9 mouse cellular contexts compared by ENCODE assay signal in the genomic region with DNA sequence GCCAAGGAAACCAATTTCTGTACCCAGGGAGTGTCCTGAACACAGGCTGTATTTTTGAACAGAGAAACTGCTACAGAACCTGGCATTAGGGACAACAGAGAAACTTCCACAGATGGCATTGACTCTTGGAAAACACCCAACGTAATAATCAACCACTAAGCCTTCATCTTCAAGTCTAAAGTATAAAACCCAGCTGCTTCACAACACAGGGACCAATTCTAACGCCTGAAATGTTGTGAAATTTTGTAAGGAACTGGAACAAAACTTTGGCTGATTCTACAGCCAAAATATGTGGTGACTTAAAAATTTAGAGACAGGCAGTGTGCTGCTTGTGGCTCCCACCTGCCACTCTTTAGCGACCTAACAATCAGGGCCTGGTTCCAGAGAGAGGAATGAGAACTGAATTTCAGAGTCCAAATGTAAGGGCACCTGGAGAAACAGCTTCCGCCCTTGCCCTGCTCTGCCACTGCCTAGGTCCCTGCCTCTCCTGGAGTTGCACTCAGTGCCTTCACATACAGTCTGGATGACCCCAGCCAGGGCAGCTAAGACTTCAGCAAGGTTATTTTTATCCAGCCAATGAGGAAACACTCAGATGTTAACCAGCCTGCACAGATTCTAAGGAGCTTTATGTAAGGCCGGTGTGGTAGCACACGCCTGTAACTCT. TPM values are rescaled to one million over a fixed set of nuclear protein-coding genes. Genes with fewer than 3 reads are reported as not detected.
DNase-seq lines count a peak whose midpoint lies in the region; ATAC-seq and TF ChIP-seq lines count a peak whose summit lies in the region.
"Had no signal": no experiment of that assay in that cellular context is flagged by ENCODE, and none has a peak within 500 bp of the region (broad histone marks: within the 10 kb centered on the region; RNA-seq: fewer than 3 reads in every experiment).

No protein-coding gene starts in this region.

- no peaks in the 10 kb centered on the region for H3K27me3 ChIP-seq in heart, embryonic 10.5 days (ENCODE audit: insufficient read depth, poor library complexity, severe bottlenecking)

- ATAC-seq in CD4-positive, CD25-positive, alpha-beta regulatory T cell, adult 4 months = no peak

- WGBS in heart, embryonic 10.5 days = 60% methylated on average over 6 of the region's 6 CpGs

- H3K36me3 ChIP-seq in heart, embryonic 10.5 days = peaks cover 5% of the 10 kb centered on the region; the same call in 1 of the 2 replicates

- H3K9me3 ChIP-seq in heart, embryonic 10.5 days = no peaks in the 10 kb centered on the region

- TF ChIP-seq POLR2A in bone marrow macrophage, adult 2 months (IDR thresholded peaks at IDR 0.05; ENCODE audit: borderline replicate concordance, low read depth, low read length) = no peak

- no peak overlapping the region for H3K4me3 ChIP-seq in bone marrow macrophage, adult 2 months (ENCODE audit: insufficient read depth, low read length)
- no peak overlapping the region for H3K4me3 ChIP-seq in heart, embryonic 10.5 days

- peak overlapping the region; percentile 58 for H3K27ac ChIP-seq in bone marrow macrophage, adult 2 months (ENCODE audit: insufficient read depth, low read depth, low read length)
- peak overlapping the region; percentile 74 for H3K27ac ChIP-seq in heart, embryonic 10.5 days

- TF ChIP-seq CTCF in bone marrow macrophage, adult 2 months (IDR thresholded peaks at IDR 0.05; ENCODE audit: low read depth, low read length) = no peak

- H3K4me1 ChIP-seq in bone marrow macrophage, adult 2 months (ENCODE audit: control insufficient read depth, insufficient read depth, low read length) = peaks cover 56% of the 10 kb centered on the region
- H3K4me1 ChIP-seq in heart, embryonic 10.5 days = peaks cover 57% of the 10 kb centered on the region

- intact Hi-C loops in heart, postnatal 25 days (cut with DNase I) = no loop called here

- DNase-seq in heart, adult 18-20 months = peak; percentile 69 to 71
- DNase-seq in heart, postnatal 25 days (ENCODE audit: low spot score) = no peak
- no peak for DNase-seq in heart, embryonic 10.5 days (ENCODE audit: low spot score)
- peak; percentile 48 for DNase-seq in lung, postnatal 25 days (ENCODE audit: low spot score)
- DNase-seq in T-cell, adult 2 months (ENCODE audit: low spot score) = no peak
- DNase-seq in adrenal gland, postnatal 25 days = no peak
- DNase-seq: kidney, adult 8-10 months had no signal

RNA-seq across cellular contexts. Expression of a gene that starts 33.2 kb away (rescaled TPM):
- total RNA-seq in heart, adult 18-20 months (2021) = 10 to 100 TPM; 10.3 to 11.8 TPM
- total RNA-seq in heart, postnatal 25 days (2021) = 10 to 100 TPM; 14.3 to 15.7 TPM
- 14.6 and 16.7 TPM in 2 replicates for polyA plus RNA-seq in bone marrow macrophage, adult 2 months (2012; ENCODE audit: insufficient read depth, insufficient read length, missing spikeins)
- polyA plus RNA-seq in heart, embryonic 10.5 days (2016; fragmentation: Nextera tagmentation; extraction: Ambion mirVana) = 14.6 and 18.6 TPM in 2 replicates
- total RNA-seq in adrenal gland, postnatal 25 days (2021) = 34.0 and 39.3 TPM in 2 replicates
- 10 to 100 TPM; 17.1 to 21.3 TPM for polyA plus RNA-seq in CD4-positive, CD25-positive, alpha-beta regulatory T cell, adult 4 months (2017; shearing (Covaris generic))

Comparison
In these comparisons a context has a peak if more than half of its experiments do, and no peak if none do; other contexts are left out.
1. DNase-seq: peak in heart, adult 18-20 months (2 of 2) and lung, postnatal 25 days (single experiment); none in heart, postnatal 25 days (single experiment), heart, embryonic 10.5 days (single experiment), T-cell, adult 2 months (single experiment) and adrenal gland, postnatal 25 days (single experiment).